Mouse (Mus musculus): ENCODE results near the gene Mcu. TPM values are rescaled to one million over a fixed set of nuclear protein-coding genes. Genes with fewer than 3 reads are reported as not detected.
A peak's percentile ranks its signal among the peaks of the same experiment; 100 is the strongest.

The Mcu gene
- polyA plus RNA-seq, 1 experiment from 2014 or later: 23.8 TPM

- Histone ChIP-seq H3K27me3 (ENCODE audit: control insufficient read depth, insufficient read depth, low read length) (no peaks in the 10 kb centered on the region), H3K4me1 (ENCODE audit: control insufficient read depth, insufficient read depth, low read length) (peaks cover 20% of the 10 kb centered on the region), H3K9me3 (replicated peaks; ENCODE audit: control insufficient read depth, low read length) (no peaks in the 10 kb centered on the region), H3K27ac (ENCODE audit: low read length) (peak overlapping the region; percentile 6; the same call in 1 of the 2 replicates), H3K4me3 (ENCODE audit: low read length) (no peak overlapping the region), H3K9ac (ENCODE audit: low read length) (no peak overlapping the region), H3K4me2 (ENCODE audit: low read depth, low read length) (peak overlapping the region; percentile 22), H3K36me3 (ENCODE audit: control insufficient read depth, insufficient read depth) (no peaks in the 10 kb centered on the region)
- 35% methylated on average over 14 of the region's 14 CpGs for WGBS
- ATAC-seq (replicated peaks; ENCODE audit: extremely low read depth, insufficient read depth, low FRiP score): 0 out of 2 replicates have a peak, but pooled peaks have one; percentile 37
Observed at GRCm38 (mm10) chr10:59510713-59511426, 105.6 kb downstream of the Mcu start.

- no peaks in the 10 kb centered on the region for H3K9me3 ChIP-seq (replicated peaks; ENCODE audit: control insufficient read depth, low read length)
- no peak overlapping the region for H3K4me3 ChIP-seq (ENCODE audit: low read length)
- H3K27ac ChIP-seq (ENCODE audit: low read length): peak overlapping the region; percentile 38
- peaks cover 13% of the 10 kb centered on the region for H3K4me1 ChIP-seq (ENCODE audit: control insufficient read depth, insufficient read depth, low read length)
- no peaks in the 10 kb centered on the region for H3K36me3 ChIP-seq (ENCODE audit: control insufficient read depth, insufficient read depth)
- no peak for ATAC-seq (replicated peaks; ENCODE audit: extremely low read depth, insufficient read depth, low FRiP score)
- WGBS: 72% methylated on average over 4 of the region's 4 CpGs
- H3K4me2 ChIP-seq (ENCODE audit: low read depth, low read length): no peak overlapping the region
- H3K27me3 ChIP-seq (ENCODE audit: control insufficient read depth, insufficient read depth, low read length): no peaks in the 10 kb centered on the region
- H3K9ac ChIP-seq (ENCODE audit: low read length): no peak overlapping the region
Observed at GRCm38 (mm10) chr10:59509197-59509596, 107.3 kb downstream of the Mcu start.

GRCm38 (mm10) chr10:59506711-59507110, 109.8 kb downstream of the Mcu start:
- Histone ChIP-seq H3K36me3 (ENCODE audit: control insufficient read depth, insufficient read depth) (no peaks in the 10 kb centered on the region), H3K4me1 (ENCODE audit: control insufficient read depth, insufficient read depth, low read length) (peaks cover 19% of the 10 kb centered on the region), H3K4me2 (ENCODE audit: low read depth, low read length) (no peak overlapping the region), H3K27me3 (ENCODE audit: control insufficient read depth, insufficient read depth, low read length) (no peaks in the 10 kb centered on the region), H3K9ac (ENCODE audit: low read length) (no peak overlapping the region), H3K27ac (ENCODE audit: low read length) (no peak overlapping the region), H3K4me3 (ENCODE audit: low read length) (no peak overlapping the region), H3K9me3 (replicated peaks; ENCODE audit: control insufficient read depth, low read length) (no peaks in the 10 kb centered on the region)
- ATAC-seq (replicated peaks; ENCODE audit: extremely low read depth, insufficient read depth, low FRiP score): no peak
- WGBS: 62% methylated on average over 5 of the region's 5 CpGs

GRCm38 (mm10) chr10:59504291-59504690, 112.2 kb downstream of the Mcu start:
- WGBS: 83% methylated on average over 3 of the region's 3 CpGs
- Histone ChIP-seq H3K4me3 (ENCODE audit: low read length) (no peak overlapping the region), H3K4me2 (ENCODE audit: low read depth, low read length) (no peak overlapping the region), H3K9me3 (replicated peaks; ENCODE audit: control insufficient read depth, low read length) (no peaks in the 10 kb centered on the region), H3K4me1 (ENCODE audit: control insufficient read depth, insufficient read depth, low read length) (peaks cover 7% of the 10 kb centered on the region; the same call in 1 of the 2 replicates), H3K9ac (ENCODE audit: low read length) (no peak overlapping the region), H3K27me3 (ENCODE audit: control insufficient read depth, insufficient read depth, low read length) (no peaks in the 10 kb centered on the region), H3K36me3 (ENCODE audit: control insufficient read depth, insufficient read depth) (no peaks in the 10 kb centered on the region), H3K27ac (ENCODE audit: low read length) (no peak overlapping the region)
- no peak for ATAC-seq (replicated peaks; ENCODE audit: extremely low read depth, insufficient read depth, low FRiP score)

- no peaks in the 10 kb centered on the region for H3K9me3 ChIP-seq (replicated peaks; ENCODE audit: control insufficient read depth, low read length)
- H3K4me1 ChIP-seq (ENCODE audit: control insufficient read depth, insufficient read depth, low read length): peaks cover 7% of the 10 kb centered on the region; the same call in 1 of the 2 replicates
- H3K27me3 ChIP-seq (ENCODE audit: control insufficient read depth, insufficient read depth, low read length): no peaks in the 10 kb centered on the region
- H3K4me3 ChIP-seq (ENCODE audit: low read length): peak overlapping the region; percentile 40
- H3K36me3 ChIP-seq (ENCODE audit: control insufficient read depth, insufficient read depth): no peaks in the 10 kb centered on the region
- no peak overlapping the region for H3K9ac ChIP-seq (ENCODE audit: low read length)
- peak; percentile 55; the same call in 1 of the 2 replicates for ATAC-seq (replicated peaks; ENCODE audit: extremely low read depth, insufficient read depth, low FRiP score)
- no peak overlapping the region for H3K27ac ChIP-seq (ENCODE audit: low read length)
- peak overlapping the region; percentile 61 for H3K4me2 ChIP-seq (ENCODE audit: low read depth, low read length)
- 53% methylated on average over 31 of the region's 31 CpGs for WGBS
Observed at GRCm38 (mm10) chr10:59503433-59504210, 112.9 kb downstream of the Mcu start.

GRCm38 (mm10) chr10:59502381-59502780, 114.1 kb downstream of the Mcu start:
- H3K9ac ChIP-seq (ENCODE audit: low read length): no peak overlapping the region
- H3K4me2 ChIP-seq (ENCODE audit: low read depth, low read length): no peak overlapping the region
- H3K9me3 ChIP-seq (replicated peaks; ENCODE audit: control insufficient read depth, low read length): no peaks in the 10 kb centered on the region
- WGBS: 62% methylated on average over 12 of the region's 12 CpGs
- peaks cover 7% of the 10 kb centered on the region; the same call in 1 of the 2 replicates for H3K4me1 ChIP-seq (ENCODE audit: control insufficient read depth, insufficient read depth, low read length)
- no peak overlapping the region for H3K27ac ChIP-seq (ENCODE audit: low read length)
- no peaks in the 10 kb centered on the region for H3K27me3 ChIP-seq (ENCODE audit: control insufficient read depth, insufficient read depth, low read length)
- H3K4me3 ChIP-seq (ENCODE audit: low read length): no peak overlapping the region
- H3K36me3 ChIP-seq (ENCODE audit: control insufficient read depth, insufficient read depth): no peaks in the 10 kb centered on the region
- no peak for ATAC-seq (replicated peaks; ENCODE audit: extremely low read depth, insufficient read depth, low FRiP score)

- no peak overlapping the region for H3K4me2 ChIP-seq (ENCODE audit: low read depth, low read length)
- no peaks in the 10 kb centered on the region for H3K9me3 ChIP-seq (replicated peaks; ENCODE audit: control insufficient read depth, low read length)
- no peak for ATAC-seq (replicated peaks; ENCODE audit: extremely low read depth, insufficient read depth, low FRiP score)
- H3K4me1 ChIP-seq (ENCODE audit: control insufficient read depth, insufficient read depth, low read length): peaks cover 7% of the 10 kb centered on the region; the same call in 1 of the 2 replicates
- H3K27ac ChIP-seq (ENCODE audit: low read length): no peak overlapping the region
- no peaks in the 10 kb centered on the region for H3K36me3 ChIP-seq (ENCODE audit: control insufficient read depth, insufficient read depth)
- 84% methylated on average over 9 of the region's 9 CpGs for WGBS
- H3K27me3 ChIP-seq (ENCODE audit: control insufficient read depth, insufficient read depth, low read length): no peaks in the 10 kb centered on the region
- H3K4me3 ChIP-seq (ENCODE audit: low read length): no peak overlapping the region
- H3K9ac ChIP-seq (ENCODE audit: low read length): no peak overlapping the region
Observed at GRCm38 (mm10) chr10:59501761-59502160, 114.7 kb downstream of the Mcu start.

GRCm38 (mm10) chr10:59500225-59500624, 116.3 kb downstream of the Mcu start:
- ATAC-seq (replicated peaks; ENCODE audit: extremely low read depth, insufficient read depth, low FRiP score): no peak
- WGBS: 77% methylated on average over 3 of the region's 3 CpGs
- no peaks in the 10 kb centered on the region for H3K9me3 ChIP-seq (replicated peaks; ENCODE audit: control insufficient read depth, low read length)
- no peak overlapping the region for H3K4me2 ChIP-seq (ENCODE audit: low read depth, low read length)
- H3K4me3 ChIP-seq (ENCODE audit: low read length): no peak overlapping the region
- H3K4me1 ChIP-seq (ENCODE audit: control insufficient read depth, insufficient read depth, low read length): peaks cover 7% of the 10 kb centered on the region; the same call in 1 of the 2 replicates
- H3K27me3 ChIP-seq (ENCODE audit: control insufficient read depth, insufficient read depth, low read length): no peaks in the 10 kb centered on the region
- H3K36me3 ChIP-seq (ENCODE audit: control insufficient read depth, insufficient read depth): no peaks in the 10 kb centered on the region
- H3K27ac ChIP-seq (ENCODE audit: low read length): no peak overlapping the region
- H3K9ac ChIP-seq (ENCODE audit: low read length): no peak overlapping the region

- Histone ChIP-seq H3K27me3 (ENCODE audit: control insufficient read depth, insufficient read depth, low read length) (no peaks in the 10 kb centered on the region), H3K9ac (ENCODE audit: low read length) (no peak overlapping the region), H3K4me2 (ENCODE audit: low read depth, low read length) (no peak overlapping the region), H3K4me3 (ENCODE audit: low read length) (no peak overlapping the region), H3K27ac (ENCODE audit: low read length) (no peak overlapping the region), H3K9me3 (replicated peaks; ENCODE audit: control insufficient read depth, low read length) (peaks cover 3% of the 10 kb centered on the region), H3K36me3 (ENCODE audit: control insufficient read depth, insufficient read depth) (no peaks in the 10 kb centered on the region), H3K4me1 (ENCODE audit: control insufficient read depth, insufficient read depth, low read length) (peaks cover 6% of the 10 kb centered on the region; the same call in 1 of the 2 replicates)
- no peak for ATAC-seq (replicated peaks; ENCODE audit: extremely low read depth, insufficient read depth, low FRiP score)
- WGBS: 88% methylated on average over 11 of the region's 11 CpGs
Observed at GRCm38 (mm10) chr10:59497019-59497418, 119.5 kb downstream of the Mcu start.

Data from heart, embryonic 16.5 days (tissue).